Mouse (Mus musculus) granulocyte monocyte progenitor cell, adult 5-6 weeks (primary cell): ENCODE measurements around the gene Glyctk. TPM values are rescaled to one million over a fixed set of nuclear protein-coding genes. Genes with fewer than 3 reads are reported as not detected.

Experiments
- ATAC-seq: replicated peaks from 2 replicates; pipeline ENCODE4 v1.8.0; 2016; ENCODE audit warnings: mild to moderate bottlenecking, moderate TSS enrichment, inconsistent platforms; ENCODE audit not compliant: poor library complexity, severe bottlenecking
- total RNA-seq, 2 experiments: library from RNA; stranded (forward) in 1 of 2; stranded (reverse) in 1 of 2; fragments of 200-712, 200-1000 nt in 1 of 2; fragments of >200 nt in 1 of 2; fragmentation: Nextera tagmentation in 1 of 2; gene quantifications; 2 replicates each; pipeline ENCODE4 v1.2.3; 2014 to 2017

Glyctk gene
- total RNA-seq, 2 experiments from 2014 or later: 2.6 TPM; not detected in 1

GRCm38 (mm10) chr9:106148541-106149398 is 9.2 kb downstream of the Glyctk start:
- peak; percentile 8 for ATAC-seq

- ATAC-seq: no peak
Measured at GRCm38 (mm10) chr9:106147851-106148431, 10.0 kb downstream of the Glyctk start.

- peak; percentile 89 for ATAC-seq
Measured at GRCm38 (mm10) chr9:106147281-106147680, 10.7 kb downstream of the Glyctk start.

- no peak for ATAC-seq
Measured at GRCm38 (mm10) chr9:106145582-106145981, 12.4 kb downstream of the Glyctk start.

GRCm38 (mm10) chr9:106144176-106144575 is 13.8 kb downstream of the Glyctk start:
- ATAC-seq: no peak

- ATAC-seq: no peak
Measured at GRCm38 (mm10) chr9:106141955-106142354, 16.0 kb downstream of the Glyctk start.

GRCm38 (mm10) chr9:106139763-106140162 is 18.2 kb downstream of the Glyctk start:
- ATAC-seq: no peak

- no peak for ATAC-seq
Measured at GRCm38 (mm10) chr9:106137671-106138216, 20.2 kb downstream of the Glyctk start.

GRCm38 (mm10) chr9:106130250-106130649 is 27.7 kb downstream of the Glyctk start:
- no peak for ATAC-seq

- ATAC-seq: peak; percentile 65
Measured at GRCm38 (mm10) chr9:106129072-106129471, 28.9 kb downstream of the Glyctk start.

GRCm38 (mm10) chr9:106126786-106127251 is 31.1 kb downstream of the Glyctk start:
- no peak for ATAC-seq

- peak; percentile 63 for ATAC-seq
Measured at GRCm38 (mm10) chr9:106123599-106123998, 34.3 kb downstream of the Glyctk start.

- no peak for ATAC-seq
Measured at GRCm38 (mm10) chr9:106119075-106119474, 38.9 kb downstream of the Glyctk start.

- ATAC-seq: no peak
Measured at GRCm38 (mm10) chr9:106115801-106116424, 42.0 kb downstream of the Glyctk start.

GRCm38 (mm10) chr9:106112770-106113423 is 45.0 kb downstream of the Glyctk start:
- peak; percentile 75 for ATAC-seq

- ATAC-seq: no peak
Measured at GRCm38 (mm10) chr9:106106241-106106640, 51.7 kb downstream of the Glyctk start.

GRCm38 (mm10) chr9:106104401-106104800 is 53.5 kb downstream of the Glyctk start:
- ATAC-seq: no peak
